Mouse (Mus musculus) c-Kit-positive CD71-negative TER-119-negative erythroid progenitor cells, embryonic 14.5 days (primary cell): ENCODE data around the gene Tlk2.

ENCODE experiments used
- DNase-seq: peaks from one replicate; pipeline ENCODE4 v3.0.0-alpha.2; 2013; ENCODE audit warnings: low read depth

Gene Tlk2

GRCm38 (mm10) chr11:105164516-105165510 is 13.8 kb upstream of the Tlk2 start:
- DNase-seq = no peak

GRCm38 (mm10) chr11:105166780-105167179 is 11.8 kb upstream of the Tlk2 start:
- DNase-seq = no peak

DNA sequence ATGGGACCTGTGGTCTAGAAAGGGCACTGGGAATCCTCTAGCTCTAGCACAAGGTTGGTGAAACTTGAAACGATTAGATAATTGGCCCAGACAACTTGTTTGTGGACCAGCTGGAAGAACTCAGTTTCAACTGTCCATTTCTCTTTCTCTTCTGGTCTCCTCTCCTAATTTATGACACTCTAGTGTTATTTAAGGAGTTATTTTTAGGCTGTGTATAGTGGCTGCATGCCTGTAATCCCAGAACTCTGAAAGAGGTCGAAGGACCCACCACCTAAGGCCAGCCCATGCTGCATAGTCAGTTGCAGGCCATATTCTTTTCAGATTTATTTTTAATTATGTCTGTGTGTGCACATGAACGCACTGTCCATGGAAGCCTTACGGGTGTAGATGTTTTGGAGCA is 916 bp downstream of the Tlk2 start:
- no peak for DNase-seq

- no peak for DNase-seq
These were observed 2.0 kb downstream of the Tlk2 start for GRCm38 (mm10) chr11:105180471-105181091.

GRCm38 (mm10) chr11:105181126-105181637 is 2.6 kb downstream of the Tlk2 start:
- DNase-seq = peak; percentile 86

GRCm38 (mm10) chr11:105181689-105182460 is 3.3 kb downstream of the Tlk2 start:
- DNase-seq = no peak

DNA sequence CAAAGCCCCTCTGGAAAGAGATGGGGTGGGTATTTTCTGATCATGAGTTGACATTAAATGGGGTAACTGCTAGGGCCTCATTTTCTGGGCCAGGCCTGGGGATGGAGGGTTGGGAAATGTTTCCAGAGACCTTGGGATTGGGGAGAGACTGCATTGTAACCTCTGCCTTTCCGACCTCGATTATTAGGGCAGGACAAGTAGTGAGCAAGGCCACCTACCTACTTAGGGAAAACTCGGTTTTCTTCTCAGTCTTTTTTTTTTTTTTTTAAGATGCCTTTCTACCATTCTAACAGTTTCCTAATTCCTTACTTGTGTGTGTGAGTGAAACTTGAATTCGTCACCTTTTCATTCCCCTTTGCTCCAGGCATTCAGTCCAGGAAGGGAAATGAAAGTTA is 3.9 kb downstream of the Tlk2 start:
- no peak for DNase-seq

DNA sequence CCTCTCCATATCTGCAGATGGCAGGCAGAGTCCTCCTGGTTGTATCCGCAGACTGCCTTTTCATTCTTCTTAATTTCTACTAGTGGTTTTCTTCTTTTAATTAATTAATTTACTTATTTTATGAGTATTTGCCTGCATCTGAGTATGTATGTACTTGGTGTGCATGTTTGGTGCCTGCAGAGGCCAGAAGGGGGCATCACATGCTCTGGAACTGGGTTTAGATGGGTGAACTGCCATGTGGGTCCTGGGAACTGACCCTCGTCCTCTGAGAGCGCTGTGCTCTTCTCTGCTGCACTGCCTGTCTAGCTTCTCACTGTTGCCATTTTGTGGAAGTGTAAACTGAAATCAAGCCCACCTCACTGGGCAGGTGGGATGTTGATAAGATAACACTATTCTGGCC is 6.1 kb downstream of the Tlk2 start:
- DNase-seq = no peak

DNA sequence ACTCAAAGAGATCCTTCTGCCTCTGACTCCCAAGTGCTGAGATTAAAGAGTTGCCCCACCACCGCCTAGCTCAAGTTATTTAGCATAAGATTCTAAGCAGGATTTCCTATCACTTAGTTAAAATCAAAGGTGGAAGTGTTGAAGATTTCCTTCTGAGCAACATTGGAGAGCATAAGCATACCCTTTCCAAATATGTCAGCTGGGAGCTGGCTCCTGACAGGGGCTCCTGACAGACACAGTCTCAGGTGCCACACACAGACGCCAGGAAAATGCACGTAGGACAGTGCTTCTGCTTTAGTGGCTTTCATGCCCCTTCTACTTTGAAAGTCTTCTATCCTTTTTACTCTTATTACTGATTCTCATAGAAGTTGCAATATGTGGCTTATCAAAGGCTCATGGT is 13.6 kb downstream of the Tlk2 start:
- no peak for DNase-seq

DNA sequence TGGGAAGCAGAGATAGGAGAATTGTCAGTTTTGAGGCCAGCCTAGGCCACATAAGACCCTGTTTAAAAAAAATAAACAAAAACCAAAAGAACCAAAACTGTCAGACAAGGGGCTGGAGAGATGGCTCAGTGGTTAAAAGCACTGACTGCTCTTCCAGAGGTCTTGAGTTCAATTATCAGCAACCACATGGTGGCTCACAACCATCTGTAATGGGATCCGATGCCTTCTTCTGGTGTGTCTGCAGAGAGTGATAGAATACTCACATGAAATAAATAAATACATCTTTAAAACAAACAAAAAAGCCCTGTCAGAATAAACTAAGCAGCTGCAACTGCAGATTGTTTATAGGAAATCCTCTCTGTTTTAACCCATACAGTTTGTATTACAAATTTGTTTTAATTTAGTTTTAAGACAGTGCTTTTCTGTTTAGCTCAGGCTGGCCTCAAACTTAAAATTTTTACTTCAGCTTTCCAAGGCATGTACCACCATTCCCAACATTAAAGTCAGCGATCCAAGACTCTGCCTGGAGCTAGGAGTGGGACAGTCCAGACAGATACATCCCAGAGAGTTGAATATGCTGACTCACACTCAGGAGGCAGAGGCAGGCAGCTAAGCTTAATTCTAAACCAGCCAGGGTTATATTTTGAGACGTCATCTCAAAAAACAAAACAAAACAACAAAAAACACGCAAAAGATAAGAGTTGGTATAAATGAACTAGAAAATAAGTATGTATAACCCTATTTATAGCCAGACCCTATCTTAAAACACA is 18.5 kb downstream of the Tlk2 start:
- DNase-seq = no peak

GRCm38 (mm10) chr11:105202403-105202802 is 23.8 kb downstream of the Tlk2 start:
- DNase-seq = no peak

GRCm38 (mm10) chr11:105210007-105210406 is 31.4 kb downstream of the Tlk2 start:
- DNase-seq = no peak

DNA sequence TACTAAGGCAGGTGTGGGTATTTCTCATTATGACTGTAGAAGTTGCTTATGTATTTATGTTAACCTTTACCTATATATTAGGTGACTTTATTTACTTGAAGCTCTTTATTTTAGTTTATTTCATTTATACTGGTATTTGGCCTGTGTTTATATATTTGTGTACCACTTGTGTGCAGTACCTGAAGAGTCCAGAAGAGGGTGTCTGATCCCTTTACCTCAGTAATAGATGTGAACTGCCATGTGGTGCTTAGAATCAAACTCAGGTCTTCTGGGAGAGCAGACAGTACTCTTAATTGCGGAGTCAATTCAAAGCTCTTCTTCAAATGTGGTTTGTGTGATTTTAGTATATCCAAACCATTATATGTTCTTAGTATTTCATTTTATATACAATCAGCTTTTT is 35.6 kb downstream of the Tlk2 start:
- DNase-seq = no peak

DNA sequence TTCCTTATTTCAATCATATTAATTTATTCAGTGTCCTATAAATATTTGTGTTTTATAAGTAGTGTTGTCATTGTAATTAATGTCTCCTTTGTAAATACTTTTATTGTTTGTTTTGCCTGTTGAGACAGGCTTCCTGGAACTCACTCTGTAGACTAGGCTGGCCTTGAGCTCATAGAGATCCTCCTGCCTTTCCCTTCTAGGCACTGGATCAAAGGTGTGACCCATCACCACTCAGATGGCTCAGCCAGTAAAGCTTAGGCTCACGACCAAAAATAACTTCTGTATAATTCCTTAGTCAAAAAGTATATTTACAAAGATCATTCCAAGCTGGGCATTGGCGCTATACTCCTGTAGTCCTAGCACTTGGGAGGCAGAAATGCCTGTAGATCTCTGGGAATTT is 39.2 kb downstream of the Tlk2 start:
- no peak for DNase-seq

- DNase-seq = no peak
These were observed 55.9 kb downstream of the Tlk2 start for GRCm38 (mm10) chr11:105234501-105234900.

GRCm38 (mm10) chr11:105240991-105241390 is 62.4 kb downstream of the Tlk2 start:
- DNase-seq = peak; percentile 24

- DNase-seq = no peak
These were observed 67.8 kb downstream of the Tlk2 start for GRCm38 (mm10) chr11:105246369-105246768.

DNA sequence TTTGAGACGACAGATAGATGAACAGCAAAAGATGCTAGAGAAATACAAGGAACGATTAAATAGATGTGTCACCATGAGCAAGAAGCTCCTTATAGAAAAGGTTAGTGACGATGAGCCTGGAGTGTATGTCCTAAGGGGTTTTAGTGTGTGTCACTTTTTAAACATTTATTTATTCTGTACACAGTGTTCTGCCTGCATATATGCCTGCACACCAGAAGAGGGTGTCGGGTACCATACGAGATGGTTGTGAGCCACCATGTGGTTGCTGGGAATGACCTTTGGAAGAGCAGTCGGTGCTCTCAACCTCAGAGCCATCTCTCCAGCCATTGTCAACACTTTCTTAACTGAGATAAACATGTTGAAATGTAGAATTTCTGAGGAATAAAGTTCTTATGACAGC is 68.2 kb downstream of the Tlk2 start:
- DNase-seq = no peak

- DNase-seq = no peak
These were observed 68.7 kb downstream of the Tlk2 start for GRCm38 (mm10) chr11:105247321-105247720.

GRCm38 (mm10) chr11:105259733-105260132 is 81.1 kb downstream of the Tlk2 start:
- no peak for DNase-seq

DNA sequence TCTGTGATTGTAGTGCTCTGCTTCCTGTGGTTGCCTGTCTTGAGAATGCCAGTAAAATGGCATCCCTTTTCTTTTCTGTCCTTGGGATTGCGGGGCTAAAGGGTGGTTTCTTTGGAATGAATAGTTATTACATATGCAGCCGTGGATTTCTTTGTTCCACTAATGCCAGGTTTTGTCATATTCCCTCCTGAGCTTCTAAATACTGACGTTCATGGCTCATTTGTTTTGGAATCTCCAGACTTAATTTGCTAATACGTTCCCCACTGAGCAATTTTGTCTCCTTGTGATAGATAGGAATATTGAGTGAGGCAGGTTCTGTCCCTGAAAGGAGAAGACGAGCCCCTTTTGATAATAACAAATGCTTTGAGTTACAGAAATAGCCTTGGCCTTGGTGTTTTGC is 82.5 kb downstream of the Tlk2 start:
- DNase-seq = no peak
